Mouse (Mus musculus): ENCODE results near the gene Add2.

Add2 gene

GRCm38 (mm10) chr6:86086851-86087571 is 58.5 kb downstream of the Add2 start:
- no peak for DNase-seq

GRCm38 (mm10) chr6:86087813-86088212 is 59.3 kb downstream of the Add2 start:
- no peak for DNase-seq

- no peak for DNase-seq
These were observed 65.8 kb downstream of the Add2 start for GRCm38 (mm10) chr6:86094202-86094838.

GRCm38 (mm10) chr6:86095518-86095917 is 67.0 kb downstream of the Add2 start:
- DNase-seq: no peak

GRCm38 (mm10) chr6:86096733-86097132 is 68.3 kb downstream of the Add2 start:
- no peak for DNase-seq

- no peak for DNase-seq
These were observed 68.7 kb downstream of the Add2 start for GRCm38 (mm10) chr6:86097155-86097554.

GRCm38 (mm10) chr6:86099003-86099402 is 70.5 kb downstream of the Add2 start:
- DNase-seq: no peak

- DNase-seq: no peak
These were observed 73.0 kb downstream of the Add2 start for GRCm38 (mm10) chr6:86101451-86101850.

- no peak for DNase-seq
These were observed 74.4 kb downstream of the Add2 start for GRCm38 (mm10) chr6:86102874-86103273.

- no peak for DNase-seq
These were observed 75.1 kb downstream of the Add2 start for GRCm38 (mm10) chr6:86103614-86104013.

GRCm38 (mm10) chr6:86104719-86105118 is 76.2 kb downstream of the Add2 start:
- no peak for DNase-seq

- DNase-seq: no peak
These were observed 77.6 kb downstream of the Add2 start for GRCm38 (mm10) chr6:86106045-86106444.

- no peak for DNase-seq
These were observed 78.6 kb downstream of the Add2 start for GRCm38 (mm10) chr6:86107101-86107500.

- DNase-seq: no peak
These were observed 87.4 kb downstream of the Add2 start for GRCm38 (mm10) chr6:86115843-86116242.

GRCm38 (mm10) chr6:86123057-86123456 is 94.6 kb downstream of the Add2 start:
- no peak for DNase-seq

- no peak for DNase-seq
These were observed 97.3 kb downstream of the Add2 start for GRCm38 (mm10) chr6:86125761-86126160.

GRCm38 (mm10) chr6:86126953-86127581 is 98.6 kb downstream of the Add2 start:
- DNase-seq: peak; percentile 61

- peak; percentile 13 for DNase-seq
These were observed 100.0 kb downstream of the Add2 start for GRCm38 (mm10) chr6:86128504-86128903.

- DNase-seq: peak; percentile 10
These were observed 101.5 kb downstream of the Add2 start for GRCm38 (mm10) chr6:86129872-86130498.

GRCm38 (mm10) chr6:86133882-86134281 is 105.4 kb downstream of the Add2 start:
- no peak for DNase-seq

- no peak for DNase-seq
These were observed 107.7 kb downstream of the Add2 start for GRCm38 (mm10) chr6:86136206-86136605.

GRCm38 (mm10) chr6:86141284-86141683 is 112.8 kb downstream of the Add2 start:
- no peak for DNase-seq

- DNase-seq: peak; percentile 56
These were observed 113.3 kb downstream of the Add2 start for GRCm38 (mm10) chr6:86141820-86142219.

- no peak for DNase-seq
These were observed 116.5 kb downstream of the Add2 start for GRCm38 (mm10) chr6:86144986-86145385.
